Mouse (Mus musculus): ENCODE measurements at regions not wholly inside any gene's neighbourhood (a gene's known extent, or its start where the extent isn't known, plus 50 kb on each side); places are given as distances from the start of the nearest gene placed in this dataset.

DNA sequence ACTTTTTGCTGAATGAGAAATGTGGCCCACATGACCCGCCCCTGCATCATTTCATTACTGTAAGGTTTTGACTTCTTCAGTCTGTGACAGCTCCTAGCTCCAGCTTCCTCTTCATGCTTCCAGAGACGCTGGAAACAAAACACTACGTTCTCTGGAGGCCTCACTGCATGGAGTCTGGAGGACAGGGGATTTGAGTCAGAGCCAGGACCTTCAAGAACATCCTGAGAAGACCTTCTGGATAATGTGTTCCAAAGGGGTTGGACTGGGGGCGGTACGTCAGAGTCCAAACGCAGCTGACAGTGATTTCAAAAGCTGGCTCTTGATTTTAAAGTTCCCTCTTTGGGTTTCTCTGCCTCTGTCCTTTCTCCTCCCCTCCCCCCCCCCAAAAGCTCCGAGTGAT is 108.5 kb downstream of the Dact1 start:
- Histone ChIP-seq H3K4me2 (no peak overlapping the region), H3K27me3 (ENCODE audit: control insufficient read depth, insufficient read depth, low read length) (no peaks in the 10 kb centered on the region), H3K36me3 (ENCODE audit: control insufficient read depth, insufficient read depth, low read length) (no peaks in the 10 kb centered on the region), H3K9ac (ENCODE audit: low read depth, low read length) (no peak overlapping the region), H3K27ac (ENCODE audit: low read depth, low read length) (no peak overlapping the region), H3K9me3 (replicated peaks; ENCODE audit: control insufficient read depth, low read length) (no peaks in the 10 kb centered on the region), H3K4me1 (ENCODE audit: control insufficient read depth, insufficient read depth, low read length) (no peaks in the 10 kb centered on the region), H3K4me3 (ENCODE audit: low read depth, low read length) (no peak overlapping the region)
- ATAC-seq (replicated peaks; ENCODE audit: insufficient number of reproducible peaks, low FRiP score, low TSS enrichment): no peak
- 65% methylated on average over 7 of the region's 7 CpGs for WGBS (ENCODE audit: insufficient replicate concordance)

DNA sequence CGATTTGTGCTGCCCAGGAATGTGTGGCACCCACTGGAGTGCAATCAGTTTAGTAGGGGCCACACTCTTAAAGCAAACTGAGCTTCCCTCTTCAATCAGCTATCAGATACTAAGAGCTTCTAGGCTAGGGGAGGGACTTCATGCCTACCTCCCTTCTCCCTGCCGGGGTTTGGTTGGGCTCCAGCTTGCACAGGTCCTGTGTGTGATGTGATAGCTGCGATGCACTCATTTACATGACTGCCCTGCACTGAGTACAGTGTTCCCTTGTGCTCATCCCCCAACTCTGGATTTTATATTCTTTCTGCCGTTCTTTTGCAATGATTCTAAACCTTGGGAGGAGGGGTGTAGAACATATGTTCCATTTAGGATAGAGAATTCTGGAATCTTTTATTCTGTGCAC is 109.5 kb downstream of the Dact1 start:
- WGBS (ENCODE audit: insufficient replicate concordance): 55% methylated on average over 4 of the region's 4 CpGs
- H3K4me3 ChIP-seq (ENCODE audit: low read depth, low read length): no peak overlapping the region
- no peaks in the 10 kb centered on the region for H3K36me3 ChIP-seq (ENCODE audit: control insufficient read depth, insufficient read depth, low read length)
- H3K27me3 ChIP-seq (ENCODE audit: control insufficient read depth, insufficient read depth, low read length): no peaks in the 10 kb centered on the region
- ATAC-seq (replicated peaks; ENCODE audit: insufficient number of reproducible peaks, low FRiP score, low TSS enrichment): no peak
- H3K27ac ChIP-seq (ENCODE audit: low read depth, low read length): no peak overlapping the region
- H3K4me1 ChIP-seq (ENCODE audit: control insufficient read depth, insufficient read depth, low read length): no peaks in the 10 kb centered on the region
- H3K9me3 ChIP-seq (replicated peaks; ENCODE audit: control insufficient read depth, low read length): no peaks in the 10 kb centered on the region
- no peak overlapping the region for H3K9ac ChIP-seq (ENCODE audit: low read depth, low read length)
- H3K4me2 ChIP-seq: no peak overlapping the region

- Histone ChIP-seq H3K4me2 (no peak overlapping the region), H3K9ac (ENCODE audit: low read depth, low read length) (no peak overlapping the region), H3K4me1 (ENCODE audit: control insufficient read depth, insufficient read depth, low read length) (peaks cover 15% of the 10 kb centered on the region), H3K27ac (ENCODE audit: low read depth, low read length) (no peak overlapping the region), H3K9me3 (replicated peaks; ENCODE audit: control insufficient read depth, low read length) (no peaks in the 10 kb centered on the region), H3K36me3 (ENCODE audit: control insufficient read depth, insufficient read depth, low read length) (no peaks in the 10 kb centered on the region), H3K27me3 (ENCODE audit: control insufficient read depth, insufficient read depth, low read length) (no peaks in the 10 kb centered on the region), H3K4me3 (ENCODE audit: low read depth, low read length) (no peak overlapping the region)
- 6% methylated on average over 10 of the region's 10 CpGs for WGBS (ENCODE audit: insufficient replicate concordance)
- no peak for ATAC-seq (replicated peaks; ENCODE audit: insufficient number of reproducible peaks, low FRiP score, low TSS enrichment)
Observed at GRCm38 (mm10) chr12:71426023-71426719, 116.5 kb downstream of the Dact1 start.

GRCm38 (mm10) chr12:71427974-71428373 is 118.3 kb downstream of the Dact1 start:
- Histone ChIP-seq H3K9ac (ENCODE audit: low read depth, low read length) (no peak overlapping the region), H3K4me1 (ENCODE audit: control insufficient read depth, insufficient read depth, low read length) (peaks cover 15% of the 10 kb centered on the region), H3K27me3 (ENCODE audit: control insufficient read depth, insufficient read depth, low read length) (no peaks in the 10 kb centered on the region), H3K4me2 (no peak overlapping the region), H3K4me3 (ENCODE audit: low read depth, low read length) (no peak overlapping the region), H3K27ac (ENCODE audit: low read depth, low read length) (no peak overlapping the region), H3K36me3 (ENCODE audit: control insufficient read depth, insufficient read depth, low read length) (no peaks in the 10 kb centered on the region), H3K9me3 (replicated peaks; ENCODE audit: control insufficient read depth, low read length) (no peaks in the 10 kb centered on the region)
- WGBS (ENCODE audit: insufficient replicate concordance): 48% methylated on average over 2 of the region's 2 CpGs
- no peak for ATAC-seq (replicated peaks; ENCODE audit: insufficient number of reproducible peaks, low FRiP score, low TSS enrichment)

GRCm38 (mm10) chr12:71429561-71430200 is 120.0 kb downstream of the Dact1 start:
- 45% methylated on average over 13 of the region's 13 CpGs for WGBS (ENCODE audit: insufficient replicate concordance)
- H3K9me3 ChIP-seq (replicated peaks; ENCODE audit: control insufficient read depth, low read length): no peaks in the 10 kb centered on the region
- H3K27ac ChIP-seq (ENCODE audit: low read depth, low read length): no peak overlapping the region
- ATAC-seq (replicated peaks; ENCODE audit: insufficient number of reproducible peaks, low FRiP score, low TSS enrichment): no peak
- no peaks in the 10 kb centered on the region for H3K27me3 ChIP-seq (ENCODE audit: control insufficient read depth, insufficient read depth, low read length)
- H3K9ac ChIP-seq (ENCODE audit: low read depth, low read length): no peak overlapping the region
- no peak overlapping the region for H3K4me3 ChIP-seq (ENCODE audit: low read depth, low read length)
- H3K4me2 ChIP-seq: no peak overlapping the region
- H3K36me3 ChIP-seq (ENCODE audit: control insufficient read depth, insufficient read depth, low read length): no peaks in the 10 kb centered on the region
- peaks cover 25% of the 10 kb centered on the region for H3K4me1 ChIP-seq (ENCODE audit: control insufficient read depth, insufficient read depth, low read length)

- ATAC-seq (replicated peaks; ENCODE audit: insufficient number of reproducible peaks, low FRiP score, low TSS enrichment): no peak
- H3K9me3 ChIP-seq (replicated peaks; ENCODE audit: control insufficient read depth, low read length): no peaks in the 10 kb centered on the region
- no peak overlapping the region for H3K4me2 ChIP-seq
- WGBS (ENCODE audit: insufficient replicate concordance): 37% methylated on average over 11 of the region's 11 CpGs
- H3K36me3 ChIP-seq (ENCODE audit: control insufficient read depth, insufficient read depth, low read length): no peaks in the 10 kb centered on the region
- no peak overlapping the region for H3K9ac ChIP-seq (ENCODE audit: low read depth, low read length)
- H3K27me3 ChIP-seq (ENCODE audit: control insufficient read depth, insufficient read depth, low read length): no peaks in the 10 kb centered on the region
- H3K4me1 ChIP-seq (ENCODE audit: control insufficient read depth, insufficient read depth, low read length): peaks cover 25% of the 10 kb centered on the region
- no peak overlapping the region for H3K4me3 ChIP-seq (ENCODE audit: low read depth, low read length)
- no peak overlapping the region for H3K27ac ChIP-seq (ENCODE audit: low read depth, low read length)
Observed at GRCm38 (mm10) chr12:71430331-71430730, 120.6 kb downstream of the Dact1 start.

DNA sequence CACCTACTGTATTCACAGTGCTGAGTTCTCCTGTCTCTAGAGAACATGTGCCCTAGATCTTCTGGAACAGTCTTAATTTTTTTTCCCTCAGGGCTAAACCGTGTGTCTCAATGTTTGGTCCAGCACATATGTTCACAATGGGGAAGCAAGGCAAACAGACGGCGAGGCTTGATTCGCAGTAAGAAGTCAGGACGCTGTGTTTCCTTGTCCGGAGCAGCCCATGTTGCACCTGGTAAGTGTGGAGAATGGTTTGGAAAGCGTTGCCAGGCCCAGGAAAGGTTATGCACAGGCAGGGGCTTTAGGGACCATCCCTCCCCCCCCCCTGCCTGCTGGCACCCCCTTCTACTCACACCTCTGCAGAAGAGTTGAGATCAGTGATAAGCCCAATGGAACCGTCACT is 121.4 kb downstream of the Dact1 start:
- no peaks in the 10 kb centered on the region for H3K9me3 ChIP-seq (replicated peaks; ENCODE audit: control insufficient read depth, low read length)
- WGBS (ENCODE audit: insufficient replicate concordance): 73% methylated on average over 8 of the region's 8 CpGs
- no peak overlapping the region for H3K27ac ChIP-seq (ENCODE audit: low read depth, low read length)
- no peak overlapping the region for H3K9ac ChIP-seq (ENCODE audit: low read depth, low read length)
- H3K36me3 ChIP-seq (ENCODE audit: control insufficient read depth, insufficient read depth, low read length): no peaks in the 10 kb centered on the region
- ATAC-seq (replicated peaks; ENCODE audit: insufficient number of reproducible peaks, low FRiP score, low TSS enrichment): no peak
- no peaks in the 10 kb centered on the region for H3K27me3 ChIP-seq (ENCODE audit: control insufficient read depth, insufficient read depth, low read length)
- no peak overlapping the region for H3K4me3 ChIP-seq (ENCODE audit: low read depth, low read length)
- H3K4me2 ChIP-seq: no peak overlapping the region
- peaks cover 21% of the 10 kb centered on the region for H3K4me1 ChIP-seq (ENCODE audit: control insufficient read depth, insufficient read depth, low read length)

GRCm38 (mm10) chr12:71433549-71434200 is 124.0 kb downstream of the Dact1 start:
- Histone ChIP-seq H3K27ac (ENCODE audit: low read depth, low read length) (no peak overlapping the region), H3K9me3 (replicated peaks; ENCODE audit: control insufficient read depth, low read length) (no peaks in the 10 kb centered on the region), H3K4me3 (ENCODE audit: low read depth, low read length) (no peak overlapping the region), H3K27me3 (ENCODE audit: control insufficient read depth, insufficient read depth, low read length) (no peaks in the 10 kb centered on the region), H3K4me2 (no peak overlapping the region), H3K4me1 (ENCODE audit: control insufficient read depth, insufficient read depth, low read length) (peaks cover 10% of the 10 kb centered on the region), H3K36me3 (ENCODE audit: control insufficient read depth, insufficient read depth, low read length) (no peaks in the 10 kb centered on the region), H3K9ac (ENCODE audit: low read depth, low read length) (no peak overlapping the region)
- 25% methylated on average over 9 of the region's 9 CpGs for WGBS (ENCODE audit: insufficient replicate concordance)
- no peak for ATAC-seq (replicated peaks; ENCODE audit: insufficient number of reproducible peaks, low FRiP score, low TSS enrichment)
